Mouse (Mus musculus): ENCODE data around the gene Myod1. TPM values are rescaled to one million over a fixed set of nuclear protein-coding genes. Genes with fewer than 3 reads are reported as not detected.

Myod1 gene
- total RNA-seq, 2 experiments from 2014 or later, result 0.30 TPM; not detected in 1

- DNase-seq (ENCODE audit: extremely low spot score in 1 of 2, low spot score in 2 of 2), result no peak
- Histone ChIP-seq H3K27ac (no peak overlapping the region), H3K4me3 (no peak overlapping the region)
- intact Hi-C loops (cut with DNase I), result loop anchor here (1.0 to 5.0 kb wide), 3 partner anchors 175 to 318 kb away; partner anchors contain the start of gene Saal1
- TF ChIP-seq CTCF (IDR thresholded peaks at IDR 0.05), result no peak
These were observed 17.6 kb downstream of the Myod1 start for GRCm38 (mm10) chr7:46393718-46394511.

GRCm38 (mm10) chr7:46394933-46395332 lies 18.7 kb downstream of the Myod1 start:
- TF ChIP-seq CTCF (IDR thresholded peaks at IDR 0.05), result no peak
- intact Hi-C loops (cut with DNase I), result loop anchor here (5.0 kb wide), 3 partner anchors 122 to 317 kb away; partner anchors contain the start of gene Saal1
- DNase-seq (ENCODE audit: extremely low spot score in 1 of 2, low spot score in 2 of 2), result no peak
- Histone ChIP-seq H3K27ac (no peak overlapping the region), H3K4me3 (no peak overlapping the region)

- no peak for TF ChIP-seq CTCF (IDR thresholded peaks at IDR 0.05)
- no peak for DNase-seq (ENCODE audit: extremely low spot score in 1 of 2, low spot score in 2 of 2)
- Histone ChIP-seq H3K27ac (no peak overlapping the region), H3K4me3 (no peak overlapping the region)
- intact Hi-C loops (cut with DNase I), result loop anchor here (5.0 kb wide), 2 partner anchors 122 to 192 kb away; no protein-coding TSS in a partner anchor
These were observed 19.3 kb downstream of the Myod1 start for GRCm38 (mm10) chr7:46395571-46395970.

GRCm38 (mm10) chr7:46396231-46396927 lies 20.1 kb downstream of the Myod1 start, which contains the start of gene Kcnc1:
TSS of gene Kcnc1 (plus strand) at chr7:46396497.
- peak within 1 kb of the TSS; percentile 81 for H3K4me3 ChIP-seq
- peak within 1 kb of the TSS; percentile 93 for H3K27ac ChIP-seq
- no peak for TF ChIP-seq CTCF (IDR thresholded peaks at IDR 0.05)
- intact Hi-C loops (cut with DNase I), result loop anchor here (2.0 to 5.0 kb wide), 3 partner anchors 24 to 191 kb away; no protein-coding TSS in a partner anchor
- DNase-seq (ENCODE audit: extremely low spot score in 1 of 2, low spot score in 2 of 2), result peak; percentile 72 to 80

- TF ChIP-seq CTCF (IDR thresholded peaks at IDR 0.05), result peak; percentile 60
- intact Hi-C loops (cut with DNase I), result loop anchor here (2.0 to 5.0 kb wide), 3 partner anchors 24 to 190 kb away; no protein-coding TSS in a partner anchor
- H3K27ac ChIP-seq, result peak overlapping the region; percentile 93
- H3K4me3 ChIP-seq, result peak overlapping the region; percentile 81
- DNase-seq (ENCODE audit: extremely low spot score in 1 of 2, low spot score in 2 of 2), result peak; percentile 72 to 73
These were observed 20.9 kb downstream of the Myod1 start for GRCm38 (mm10) chr7:46396928-46397731.

- TF ChIP-seq CTCF (IDR thresholded peaks at IDR 0.05), result no peak
- intact Hi-C loops (cut with DNase I), result loop anchor here (2.0 to 5.0 kb wide), 3 partner anchors 23 to 189 kb away; no protein-coding TSS in a partner anchor
- DNase-seq (ENCODE audit: extremely low spot score in 1 of 2, low spot score in 2 of 2), result peak in 1 of 2 experiments; percentile 12
- peak overlapping the region; percentile 93 for H3K27ac ChIP-seq
- H3K4me3 ChIP-seq, result peak overlapping the region; percentile 81
These were observed 21.6 kb downstream of the Myod1 start for GRCm38 (mm10) chr7:46397732-46398333.

GRCm38 (mm10) chr7:46398612-46399011 lies 22.3 kb downstream of the Myod1 start:
- TF ChIP-seq CTCF (IDR thresholded peaks at IDR 0.05), result no peak
- peak in 1 of 2 experiments; percentile 11 for DNase-seq (ENCODE audit: extremely low spot score in 1 of 2, low spot score in 2 of 2)
- intact Hi-C loops (cut with DNase I), result loop anchor here (5.0 kb wide), 2 partner anchors 119 to 189 kb away; no protein-coding TSS in a partner anchor
- peak overlapping the region; percentile 81 for H3K4me3 ChIP-seq
- H3K27ac ChIP-seq, result peak overlapping the region; percentile 6; the same call in 1 of the 2 replicates

GRCm38 (mm10) chr7:46399676-46400075 lies 23.4 kb downstream of the Myod1 start:
- no peak for TF ChIP-seq CTCF (IDR thresholded peaks at IDR 0.05)
- Histone ChIP-seq H3K4me3 (peak overlapping the region; percentile 81), H3K27ac (peak overlapping the region; percentile 78)
- DNase-seq (ENCODE audit: extremely low spot score in 1 of 2, low spot score in 2 of 2), result peak in 1 of 2 experiments; percentile 9
- intact Hi-C loops (cut with DNase I), result loop anchor here (5.0 kb wide), 2 partner anchors 118 to 188 kb away; no protein-coding TSS in a partner anchor

GRCm38 (mm10) chr7:46400346-46400745 lies 24.1 kb downstream of the Myod1 start:
- H3K4me3 ChIP-seq, result peak overlapping the region; percentile 81
- no peak for TF ChIP-seq CTCF (IDR thresholded peaks at IDR 0.05)
- intact Hi-C loops (cut with DNase I), result no loop called here
- H3K27ac ChIP-seq, result peak overlapping the region; percentile 78
- peak in 1 of 2 experiments; percentile 44 for DNase-seq (ENCODE audit: extremely low spot score in 1 of 2, low spot score in 2 of 2)

- intact Hi-C loops (cut with DNase I), result no loop called here
- H3K4me3 ChIP-seq, result no peak overlapping the region
These were observed 25.3 kb downstream of the Myod1 start for GRCm38 (mm10) chr7:46401371-46402180.

More at GRCm38 (mm10) chr7:46401371-46402180, 25.3 kb downstream of the Myod1 start:
- TF ChIP-seq CTCF (IDR thresholded peaks at IDR 0.05), result no peak
- no peak overlapping the region for H3K27ac ChIP-seq
- DNase-seq (ENCODE audit: extremely low spot score in 1 of 2, low spot score in 2 of 2), result peak in 1 of 2 experiments; percentile 11

Measured in left cerebral cortex, adult 2 months (tissue).